Mouse (Mus musculus) layer of hippocampus, adult 8-10 months (tissue): ENCODE data around the gene Phactr3. TPM values are rescaled to one million over a fixed set of nuclear protein-coding genes. Genes with fewer than 3 reads are reported as not detected.

Experiments
- DNase-seq, 2 experiments: peaks; one replicate each; pipeline ENCODE4 v3.0.0; 2022; ENCODE audit warnings: low spot score in 2 of 2
- total RNA-seq, 4 experiments: library from RNA; stranded (reverse); gene quantifications; 2 replicates each; pipeline ENCODE4 v1.2.4; 2022

Gene Phactr3
- total RNA-seq: 100 to 1,000 TPM; 123 to 135 (median 125) TPM

- DNase-seq: peak; percentile 9 to 11
Measured at GRCm38 (mm10) chr2:178118801-178119560, at the start of gene Phactr3. Gene Phactr3 (plus strand): TSS chr2:178118975.

GRCm38 (mm10) chr2:178078166-178078717 is 40.5 kb upstream of the Phactr3 start, which contains the start of gene Zfp931:
Gene Zfp931 (minus strand): TSS chr2:178078476.
- DNase-seq: peak; percentile 35 to 38

- DNase-seq: no peak
Measured at GRCm38 (mm10) chr2:178089586-178089985, 29.2 kb upstream of the Phactr3 start.

- peak in 1 of 2 experiments; percentile 78 for DNase-seq
Measured at GRCm38 (mm10) chr2:178098021-178098420, 20.8 kb upstream of the Phactr3 start.

GRCm38 (mm10) chr2:178101957-178102356 is 16.8 kb upstream of the Phactr3 start:
- peak in 1 of 2 experiments; percentile 71 for DNase-seq

- peak in 1 of 2 experiments; percentile 60 for DNase-seq
Measured at GRCm38 (mm10) chr2:178117946-178118345, 829 bp upstream of the Phactr3 start.

GRCm38 (mm10) chr2:178119561-178120355 is 983 bp downstream of the Phactr3 start:
- DNase-seq: peak in 1 of 2 experiments; percentile 2

DNA sequence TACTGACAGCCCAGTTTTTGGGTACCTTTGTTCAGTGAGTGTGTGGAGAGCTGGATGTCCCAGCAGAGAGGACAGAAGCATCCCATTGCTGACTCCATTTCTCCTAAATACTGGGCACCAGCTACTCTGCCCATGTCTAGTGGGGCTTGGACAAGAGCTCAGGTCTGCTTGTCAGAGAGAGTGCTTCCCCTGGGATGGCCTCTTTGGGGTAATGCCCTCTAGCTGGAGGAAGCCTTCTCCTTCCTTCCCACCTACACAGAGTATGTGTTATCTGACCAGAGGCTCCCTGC is 1.5 kb downstream of the Phactr3 start:
- DNase-seq: peak; percentile 1 to 3

DNA sequence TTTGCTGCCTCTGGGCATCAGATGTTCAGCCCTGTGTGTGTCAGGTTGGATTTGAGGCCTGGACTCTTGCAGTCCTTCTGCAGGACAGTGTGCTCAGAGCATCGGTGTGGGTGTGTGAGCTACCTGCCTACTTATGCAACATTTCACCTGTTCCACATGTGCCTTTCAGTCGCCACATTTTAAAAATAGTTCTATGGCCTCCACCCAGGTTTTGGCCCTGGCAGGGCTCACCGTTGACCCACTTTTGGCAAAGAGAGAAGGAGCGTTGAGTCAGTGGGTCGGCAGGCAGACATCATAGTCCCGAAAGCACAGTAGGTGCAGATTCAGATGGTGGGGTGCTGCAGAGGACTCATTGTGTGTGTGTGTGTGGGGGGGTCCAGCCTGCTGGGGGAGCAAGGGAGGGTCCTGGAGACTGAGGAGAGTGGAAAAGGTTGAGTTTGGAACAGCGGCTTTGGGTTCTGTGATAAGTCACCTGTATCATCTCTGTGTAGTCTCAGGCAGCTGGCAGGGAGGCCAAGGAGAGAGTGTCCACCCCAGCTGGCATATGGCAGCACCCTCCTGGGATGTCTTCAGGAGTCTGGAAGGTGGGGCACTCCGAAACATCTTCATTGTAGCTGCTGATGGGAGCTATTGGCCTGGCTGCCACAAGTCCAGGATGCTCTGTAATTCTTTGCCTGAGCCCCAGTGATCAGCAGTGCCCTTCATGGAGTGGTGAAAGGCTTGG is 2.0 kb downstream of the Phactr3 start:
- peak in 1 of 2 experiments; percentile 1 for DNase-seq

GRCm38 (mm10) chr2:178121375-178121688 is 2.6 kb downstream of the Phactr3 start:
- DNase-seq: peak in 1 of 2 experiments; percentile 1

- peak in 1 of 2 experiments; percentile 2 for DNase-seq
Measured at GRCm38 (mm10) chr2:178121946-178122665, 3.3 kb downstream of the Phactr3 start.

DNA sequence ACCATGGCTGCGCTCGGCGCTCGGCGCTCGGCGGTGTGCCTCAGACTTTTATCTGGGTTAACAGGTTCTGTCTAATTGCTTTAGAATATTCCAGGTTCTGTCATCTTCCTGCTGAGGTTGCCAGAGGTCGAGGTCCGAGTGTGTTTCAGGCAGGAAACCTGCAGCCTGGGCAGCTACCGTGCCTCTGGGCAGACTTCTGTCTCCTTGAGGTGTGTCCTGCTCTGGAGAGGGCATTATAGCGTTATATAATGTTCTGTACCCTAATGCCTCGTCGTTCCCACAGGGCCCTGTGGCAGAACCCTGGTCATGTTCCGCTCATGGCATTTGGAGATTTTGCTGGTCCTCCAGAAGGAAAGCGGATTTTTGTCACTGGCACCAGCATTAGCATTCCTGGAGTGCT is 4.7 kb downstream of the Phactr3 start:
- DNase-seq: peak in 1 of 2 experiments; percentile 1

GRCm38 (mm10) chr2:178125427-178125826 is 6.7 kb downstream of the Phactr3 start:
- peak in 1 of 2 experiments; percentile 3 for DNase-seq

DNA sequence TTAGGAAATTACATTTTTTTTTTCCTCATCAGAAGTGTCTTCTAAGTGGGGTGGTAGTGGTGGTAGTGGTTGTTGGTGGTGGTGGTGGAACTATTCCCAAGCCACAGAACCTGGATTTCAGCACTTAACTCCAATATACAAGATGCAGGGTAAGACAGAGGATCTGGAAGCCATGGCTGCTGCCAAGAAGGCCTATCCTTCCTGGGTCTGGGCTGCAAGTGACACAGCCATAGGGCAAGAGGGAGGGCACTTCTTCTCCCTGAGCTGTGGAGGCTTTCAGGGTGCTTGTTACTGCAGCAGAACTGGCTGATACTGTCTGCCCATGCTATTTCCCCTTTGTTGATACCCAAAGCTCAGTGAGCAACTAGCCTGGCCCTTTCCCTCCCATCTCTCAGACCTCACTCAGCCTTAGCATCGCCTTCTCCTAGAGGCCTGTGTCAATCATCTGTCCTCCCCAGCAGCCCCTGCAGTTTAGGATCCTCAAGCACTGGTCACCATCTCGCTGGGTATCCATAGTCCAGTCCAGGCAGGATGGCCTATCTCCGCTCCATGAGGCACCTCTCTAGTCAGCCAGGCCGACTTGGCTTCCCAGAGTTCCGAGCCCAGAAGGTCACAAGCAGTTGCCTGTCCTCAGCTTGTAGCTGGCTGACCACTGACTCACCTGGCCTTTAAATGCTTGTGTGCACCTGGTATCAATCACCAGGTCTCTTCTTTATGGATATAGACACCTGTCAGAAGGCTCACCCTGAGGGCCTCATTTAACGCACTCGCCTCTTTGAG is 7.5 kb downstream of the Phactr3 start:
- peak; percentile 1 to 5 for DNase-seq

DNA sequence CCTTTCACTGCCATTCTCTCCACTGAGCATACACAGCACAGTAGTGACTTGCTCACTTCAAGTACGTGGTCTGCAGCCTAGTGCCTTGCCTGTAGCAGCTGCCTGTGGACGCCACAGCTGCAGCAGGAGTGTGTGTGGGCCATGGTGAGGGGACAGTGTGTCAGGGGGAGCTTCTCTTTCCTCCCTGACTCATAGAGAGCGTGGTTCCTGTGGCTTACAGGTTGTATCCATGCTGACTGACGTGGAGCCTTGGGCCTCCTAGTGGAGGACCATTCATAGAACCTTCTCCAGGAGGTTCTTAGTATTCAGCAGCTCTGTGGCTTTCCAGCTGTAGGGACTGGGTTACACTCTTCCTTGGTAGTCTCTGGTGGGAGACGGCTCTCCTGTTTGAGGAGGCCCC is 9.8 kb downstream of the Phactr3 start:
- DNase-seq: peak; percentile 2 to 3

- DNase-seq: peak; percentile 31 to 35
Measured at GRCm38 (mm10) chr2:178129161-178129560, 10.4 kb downstream of the Phactr3 start.

DNA sequence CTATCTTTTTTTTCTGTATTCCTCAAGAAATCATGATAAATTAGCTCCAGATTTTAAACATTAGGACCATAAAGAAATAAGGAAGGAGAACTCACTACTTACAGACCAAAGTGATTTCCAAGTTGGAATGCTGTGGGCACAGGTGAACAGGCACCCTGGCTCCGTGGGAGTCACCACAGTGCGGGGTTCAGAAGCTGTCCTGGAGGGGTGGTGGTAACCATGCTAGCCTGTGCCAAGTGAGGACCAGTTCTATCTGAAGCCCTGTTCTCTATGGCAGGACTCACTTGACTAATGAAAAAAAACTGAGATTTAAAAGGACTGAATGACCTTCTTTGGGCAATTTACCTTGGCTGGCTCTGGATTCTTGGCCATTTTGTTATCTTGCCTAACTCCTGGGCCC is 10.9 kb downstream of the Phactr3 start:
- peak; percentile 1 for DNase-seq

- peak in 1 of 2 experiments; percentile 1 for DNase-seq
Measured at GRCm38 (mm10) chr2:178130536-178130935, 11.8 kb downstream of the Phactr3 start.

- DNase-seq: peak in 1 of 2 experiments; percentile 2
Measured at GRCm38 (mm10) chr2:178131011-178131410, 12.2 kb downstream of the Phactr3 start.
